Mouse (Mus musculus) leukemia stem cell, adult 10-12 weeks (primary cell): ENCODE data around the gene Tmem200a. TPM values are rescaled to one million over a fixed set of nuclear protein-coding genes. Genes with fewer than 3 reads are reported as not detected.

Source experiments
- polyA plus RNA-seq: library from polyadenylated mRNA; stranded (reverse); fragments of >175 nt; gene quantifications from 2 replicates; pipeline ENCODE4 v1.2.3, GENCODE M21; 2012; ENCODE audit warnings: low replicate concordance

Tmem200a gene
- 0.09 and 0.16 TPM in 2 replicates for polyA plus RNA-seq

GRCm38 (mm10) chr10:26078521-26079142, at the start of gene Tmem200a:
TSS of gene Tmem200a (minus strand) at chr10:26079052.

GRCm38 (mm10) chr10:26077671-26078481, 976 bp downstream of the Tmem200a start, which contains the start of gene Gm9767:
TSS of gene Gm9767 (plus strand) at chr10:26078255.

Other genes starting within 250 kb of the Tmem200a start
- gene Gm9767, start 797 bp downstream of the Tmem200a start, polyA plus RNA-seq = not detected in 2 replicates
- 0.29 TPM in 1 of 2 replicates, not detected in the other for gene Samd3, start 150.7 kb upstream of the Tmem200a start, polyA plus RNA-seq